Mouse (Mus musculus): ENCODE measurements around the gene Gast. TPM values are rescaled to one million over a fixed set of nuclear protein-coding genes. Genes with fewer than 3 reads are reported as not detected.

The Gast gene
- polyA plus RNA-seq, 1 experiment: not detected

DNA sequence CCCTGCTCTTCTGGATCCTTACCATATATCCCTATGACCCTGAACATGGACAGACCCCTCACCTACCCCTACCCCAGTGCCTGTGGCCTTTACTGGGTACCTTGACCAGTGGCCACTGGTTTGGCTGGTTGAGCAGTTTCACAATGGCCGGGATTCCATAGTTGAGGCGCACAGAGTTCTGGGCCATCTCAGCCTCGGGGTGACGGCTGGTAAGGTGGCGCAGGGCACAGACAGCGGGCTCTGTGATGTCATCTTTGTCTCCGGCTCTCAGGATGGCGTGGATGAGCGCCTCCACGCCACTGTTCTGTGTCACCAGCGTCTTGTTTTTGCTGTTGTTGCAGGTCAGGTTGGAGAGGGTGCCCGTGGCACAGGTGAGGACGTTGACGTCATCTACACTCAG, 43.8 kb downstream of the Gast start:
- Histone ChIP-seq H3K4me3 (replicated peaks; ENCODE audit: control insufficient read depth, low read depth, low read length) (no peak overlapping the region), H3K27ac (ENCODE audit: control insufficient read depth, insufficient read depth, low read depth, low read length, poor library complexity) (no peak overlapping the region), H3K4me1 (ENCODE audit: control insufficient read depth, insufficient read depth, low read length) (no peaks in the 10 kb centered on the region)
- TF ChIP-seq POLR2A (IDR thresholded peaks at IDR 0.05; ENCODE audit: borderline replicate concordance, control insufficient read depth, low read depth, low read length) (no peak), CTCF (IDR thresholded peaks at IDR 0.05; ENCODE audit: control insufficient read depth, insufficient read depth, low read length) (no peak)
- WGBS: 88% methylated on average over 14 of the region's 14 CpGs

DNA sequence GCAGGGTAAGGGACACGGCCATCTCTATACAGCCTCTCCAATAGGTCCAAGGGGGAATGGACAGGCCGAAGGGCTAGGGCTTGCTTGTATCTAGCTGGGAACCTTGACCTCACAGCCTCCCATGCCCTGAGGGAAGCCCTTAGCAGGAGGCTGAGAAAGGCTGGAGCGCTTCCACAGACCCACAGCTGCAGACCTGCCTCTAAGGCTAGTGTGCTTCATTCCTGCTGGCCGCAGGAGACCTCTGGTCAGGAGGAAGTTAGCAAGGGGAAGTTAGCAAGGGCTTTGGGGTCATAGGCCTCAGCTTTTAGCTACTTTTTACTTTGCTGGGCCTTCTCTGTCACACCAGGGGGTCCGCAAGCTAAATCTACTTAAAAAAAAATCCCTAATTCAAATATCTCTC, 44.2 kb downstream of the Gast start:
- no peaks in the 10 kb centered on the region for H3K4me1 ChIP-seq (ENCODE audit: control insufficient read depth, insufficient read depth, low read length)
- TF ChIP-seq CTCF (IDR thresholded peaks at IDR 0.05; ENCODE audit: control insufficient read depth, insufficient read depth, low read length) (no peak), POLR2A (IDR thresholded peaks at IDR 0.05; ENCODE audit: borderline replicate concordance, control insufficient read depth, low read depth, low read length) (no peak)
- no peak overlapping the region for H3K4me3 ChIP-seq (replicated peaks; ENCODE audit: control insufficient read depth, low read depth, low read length)
- WGBS: 68% methylated on average over 5 of the region's 5 CpGs
- H3K27ac ChIP-seq (ENCODE audit: control insufficient read depth, insufficient read depth, low read depth, low read length, poor library complexity): no peak overlapping the region

DNA sequence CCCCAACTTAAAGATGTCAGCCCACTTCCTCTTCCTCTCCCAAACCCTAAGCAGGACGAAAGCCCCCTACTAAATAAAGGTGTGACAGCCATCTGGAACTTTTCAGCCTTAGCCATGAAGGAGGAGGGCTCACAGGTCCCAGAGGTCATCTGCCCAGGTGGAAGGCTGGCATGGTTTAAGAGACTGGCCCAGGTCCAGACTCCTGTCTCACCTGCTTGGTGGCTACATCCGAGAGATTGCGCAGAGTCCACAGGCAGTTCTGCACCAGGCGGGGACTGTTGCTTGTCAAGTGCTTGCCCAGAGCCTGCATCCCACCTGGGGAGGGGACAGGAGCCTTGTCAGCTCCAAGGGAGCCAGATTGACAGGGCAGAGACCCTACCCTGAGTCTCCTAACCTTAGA, 45.1 kb downstream of the Gast start:
- Histone ChIP-seq H3K27ac (ENCODE audit: control insufficient read depth, insufficient read depth, low read depth, low read length, poor library complexity) (no peak overlapping the region), H3K4me1 (ENCODE audit: control insufficient read depth, insufficient read depth, low read length) (no peaks in the 10 kb centered on the region), H3K4me3 (replicated peaks; ENCODE audit: control insufficient read depth, low read depth, low read length) (no peak overlapping the region)
- TF ChIP-seq CTCF (IDR thresholded peaks at IDR 0.05; ENCODE audit: control insufficient read depth, insufficient read depth, low read length): no peak
- TF ChIP-seq POLR2A (IDR thresholded peaks at IDR 0.05; ENCODE audit: borderline replicate concordance, control insufficient read depth, low read depth, low read length): no peak
- WGBS: 79% methylated on average over 4 of the region's 4 CpGs

DNA sequence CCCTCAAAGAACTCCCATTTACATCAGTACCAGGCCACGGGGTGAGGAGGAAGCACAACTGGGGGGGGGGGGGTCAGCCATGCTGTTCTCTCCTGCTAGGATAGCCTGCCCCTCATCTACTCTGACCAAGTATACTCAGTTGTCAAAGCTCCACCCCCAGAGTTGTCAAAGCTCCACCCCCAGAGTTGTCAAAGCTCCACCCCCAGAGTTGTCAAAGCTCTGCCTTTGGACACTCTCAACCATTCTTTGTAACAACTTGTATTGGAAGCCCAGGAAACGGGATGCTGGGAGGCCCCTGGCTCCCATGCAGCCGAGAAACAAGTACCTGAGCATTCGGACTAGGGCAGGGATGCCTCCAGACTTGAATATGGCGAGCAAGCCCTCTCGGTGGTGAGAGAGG, 48.5 kb downstream of the Gast start:
- Histone ChIP-seq H3K4me3 (replicated peaks; ENCODE audit: control insufficient read depth, low read depth, low read length) (no peak overlapping the region), H3K27ac (ENCODE audit: control insufficient read depth, insufficient read depth, low read depth, low read length, poor library complexity) (no peak overlapping the region), H3K4me1 (ENCODE audit: control insufficient read depth, insufficient read depth, low read length) (no peaks in the 10 kb centered on the region)
- whole genome bisulfite sequencing: 68% methylated on average over 6 of the region's 6 CpGs
- TF ChIP-seq CTCF (IDR thresholded peaks at IDR 0.05; ENCODE audit: control insufficient read depth, insufficient read depth, low read length) (no peak), POLR2A (IDR thresholded peaks at IDR 0.05; ENCODE audit: borderline replicate concordance, control insufficient read depth, low read depth, low read length) (no peak)

DNA sequence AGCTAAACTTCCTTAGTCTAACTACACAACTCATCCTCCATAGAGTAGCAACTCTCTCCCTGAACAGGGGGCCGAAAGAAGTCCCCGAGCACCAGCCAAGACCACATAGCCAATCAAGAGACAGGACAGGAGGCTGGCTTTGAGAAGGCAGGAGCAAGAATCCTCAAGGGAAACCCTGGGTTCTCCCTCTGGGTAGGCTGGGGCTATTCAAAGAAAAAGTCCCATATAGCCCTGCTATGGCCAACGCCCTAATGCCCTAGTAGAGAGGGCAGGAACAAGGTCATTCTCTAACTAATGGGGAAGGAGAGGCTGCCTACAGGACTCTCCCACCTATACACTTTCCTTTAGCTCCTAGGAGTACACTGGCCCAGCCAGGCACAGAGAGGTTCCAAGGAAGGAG, 50.8 kb downstream of the Gast start:
- no peak overlapping the region for H3K27ac ChIP-seq (ENCODE audit: control insufficient read depth, insufficient read depth, low read depth, low read length, poor library complexity)
- H3K4me3 ChIP-seq (replicated peaks; ENCODE audit: control insufficient read depth, low read depth, low read length): no peak overlapping the region
- WGBS: 82% methylated on average over 3 of the region's 3 CpGs

DNA sequence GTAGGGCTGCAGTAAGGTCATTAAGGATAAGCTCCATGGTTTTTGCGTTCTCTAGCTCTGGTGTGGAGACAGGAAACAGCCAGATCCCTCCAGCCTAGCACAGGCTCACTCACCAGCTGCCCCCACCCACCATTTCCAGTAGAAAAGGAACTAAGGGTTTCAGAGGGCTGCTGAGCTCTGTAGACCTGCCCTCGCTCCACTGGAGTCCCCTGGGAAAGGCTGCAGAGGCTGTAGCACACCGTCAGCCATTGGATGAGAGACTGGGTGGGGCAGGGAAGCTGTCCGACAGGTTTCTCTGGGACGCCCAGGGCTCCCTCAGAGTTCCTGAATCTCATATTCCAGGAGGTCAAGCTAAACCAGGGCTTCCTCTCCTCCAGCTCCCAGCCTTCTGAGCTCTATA, 52.4 kb downstream of the Gast start:
- WGBS: 59% methylated on average over 5 of the region's 5 CpGs
- Histone ChIP-seq H3K27ac (ENCODE audit: control insufficient read depth, insufficient read depth, low read depth, low read length, poor library complexity) (no peak overlapping the region), H3K4me1 (ENCODE audit: control insufficient read depth, insufficient read depth, low read length) (no peaks in the 10 kb centered on the region), H3K4me3 (replicated peaks; ENCODE audit: control insufficient read depth, low read depth, low read length) (no peak overlapping the region)
- TF ChIP-seq POLR2A (IDR thresholded peaks at IDR 0.05; ENCODE audit: borderline replicate concordance, control insufficient read depth, low read depth, low read length) (no peak), CTCF (IDR thresholded peaks at IDR 0.05; ENCODE audit: control insufficient read depth, insufficient read depth, low read length) (no peak)

More for the DNA sequence above, 50.8 kb downstream of the Gast start:
- TF ChIP-seq CTCF (IDR thresholded peaks at IDR 0.05; ENCODE audit: control insufficient read depth, insufficient read depth, low read length) (no peak), POLR2A (IDR thresholded peaks at IDR 0.05; ENCODE audit: borderline replicate concordance, control insufficient read depth, low read depth, low read length) (no peak)
- H3K4me1 ChIP-seq (ENCODE audit: control insufficient read depth, insufficient read depth, low read length): no peaks in the 10 kb centered on the region

Other genes with a start within 250 kb of the Gast start
- not detected in 2 replicates for gene Krt32, start 246.2 kb upstream of the Gast start, polyA plus RNA-seq (2011; ENCODE audit: insufficient read depth, insufficient read length, low replicate concordance, missing spikeins)
- gene Krt35, start 238.2 kb upstream of the Gast start, polyA plus RNA-seq (2011; ENCODE audit: insufficient read depth, insufficient read length, low replicate concordance, missing spikeins): not detected in 2 replicates
- not detected in 2 replicates for gene Krt36, start 228.8 kb upstream of the Gast start, polyA plus RNA-seq (2011; ENCODE audit: insufficient read depth, insufficient read length, low replicate concordance, missing spikeins)
- 4.1 TPM in 1 of 2 replicates, not detected in the other for gene Krt13, start 212.8 kb upstream of the Gast start, polyA plus RNA-seq (2011; ENCODE audit: insufficient read depth, insufficient read length, low replicate concordance, missing spikeins)
- gene Krt15, start 198.5 kb upstream of the Gast start, polyA plus RNA-seq (2011; ENCODE audit: insufficient read depth, insufficient read length, low replicate concordance, missing spikeins): not detected in 2 replicates
- gene Krt19, start 185.7 kb upstream of the Gast start, polyA plus RNA-seq (2011; ENCODE audit: insufficient read depth, insufficient read length, low replicate concordance, missing spikeins): not detected in 2 replicates
- gene Krt9, start 141.2 kb upstream of the Gast start, polyA plus RNA-seq (2011; ENCODE audit: insufficient read depth, insufficient read length, low replicate concordance, missing spikeins): not detected in 2 replicates
- not detected in 2 replicates for gene Krt14, start 126.9 kb upstream of the Gast start, polyA plus RNA-seq (2011; ENCODE audit: insufficient read depth, insufficient read length, low replicate concordance, missing spikeins)
- not detected in 2 replicates for gene Krt16, start 85.5 kb upstream of the Gast start, polyA plus RNA-seq (2011; ENCODE audit: insufficient read depth, insufficient read length, low replicate concordance, missing spikeins)
- 2.1 TPM in 1 of 2 replicates, not detected in the other for gene Krt17, start 73.4 kb upstream of the Gast start, polyA plus RNA-seq (2011; ENCODE audit: insufficient read depth, insufficient read length, low replicate concordance, missing spikeins)
- gene Krt42, start 64.5 kb upstream of the Gast start, polyA plus RNA-seq (2011; ENCODE audit: insufficient read depth, insufficient read length, low replicate concordance, missing spikeins): 2.1 TPM in 1 of 2 replicates, not detected in the other
- gene Eif1, start 14.5 kb upstream of the Gast start, polyA plus RNA-seq (2011; ENCODE audit: insufficient read depth, insufficient read length, low replicate concordance, missing spikeins): 807 and 1,107 TPM in 2 replicates
- gene Hap1, start 21.7 kb downstream of the Gast start, polyA plus RNA-seq (2011; ENCODE audit: insufficient read depth, insufficient read length, low replicate concordance, missing spikeins): 1.1 and 11.9 TPM in 2 replicates
- gene Jup, start 63.4 kb downstream of the Gast start, polyA plus RNA-seq (2011; ENCODE audit: insufficient read depth, insufficient read length, low replicate concordance, missing spikeins): 11.1 and 14.8 TPM in 2 replicates
- gene P3h4, start 80.4 kb downstream of the Gast start, polyA plus RNA-seq (2011; ENCODE audit: insufficient read depth, insufficient read length, low replicate concordance, missing spikeins): 0.45 and 3.9 TPM in 2 replicates
- 1.7 and 7.0 TPM in 2 replicates for gene Fkbp10, start 81.3 kb downstream of the Gast start, polyA plus RNA-seq (2011; ENCODE audit: insufficient read depth, insufficient read length, low replicate concordance, missing spikeins)
- gene Nt5c3b, start 107.4 kb downstream of the Gast start, polyA plus RNA-seq (2011; ENCODE audit: insufficient read depth, insufficient read length, low replicate concordance, missing spikeins): 5.8 and 21.5 TPM in 2 replicates
- not detected in 2 replicates for gene Klhl10, start 107.5 kb downstream of the Gast start, polyA plus RNA-seq (2011; ENCODE audit: insufficient read depth, insufficient read length, low replicate concordance, missing spikeins)
- 1.2 and 2.7 TPM in 2 replicates for gene Klhl11, start 138.3 kb downstream of the Gast start, polyA plus RNA-seq (2011; ENCODE audit: insufficient read depth, insufficient read length, low replicate concordance, missing spikeins)
- gene Acly, start 193.6 kb downstream of the Gast start, polyA plus RNA-seq (2011; ENCODE audit: insufficient read depth, insufficient read length, low replicate concordance, missing spikeins): 12.8 and 31.2 TPM in 2 replicates
- 0.35 TPM in 1 of 2 replicates, not detected in the other for gene Ttc25, start 211.2 kb downstream of the Gast start, polyA plus RNA-seq (2011; ENCODE audit: insufficient read depth, insufficient read length, low replicate concordance, missing spikeins)
- gene Cnp, start 240.5 kb downstream of the Gast start, polyA plus RNA-seq (2011; ENCODE audit: insufficient read depth, insufficient read length, low replicate concordance, missing spikeins): 25.0 and 35.7 TPM in 2 replicates